Mouse (Mus musculus) frontal cortex, adult (tissue): Measurements from ENCODE around the gene Magea1.
"Not testable (repeated sequence)": the region's sequence is repeated elsewhere in the genome, so short reads cannot be mapped to it uniquely, and the experiment has no call there.

Source experiments
- ATAC-seq: cut with Nextera tagmentation; 2 replicates; pipeline ENCODE4 v1.9.2; 2017; ENCODE audit warnings: mild to moderate bottlenecking, moderate library complexity, mixed read lengths; ENCODE audit not compliant: low TSS enrichment

The Magea1 gene

GRCm38 (mm10) chrX:155089693-155090092, at the start of gene Magea1:
Magea1 (minus strand) TSS chrX:155089793.
- not testable (repeated sequence) for ATAC-seq

- not testable (repeated sequence) for ATAC-seq
These were observed 38.7 kb upstream of the Magea1 start, which contains the start of gene Cldn34b2 for GRCm38 (mm10) chrX:155128312-155128711. Cldn34b2 (minus strand) TSS chrX:155128412.

- peak; percentile 67 for ATAC-seq
These were observed 8.4 kb upstream of the Magea1 start for GRCm38 (mm10) chrX:155098024-155098423.

GRCm38 (mm10) chrX:155093566-155093965, 4.0 kb upstream of the Magea1 start, which contains the start of gene Magea2:
Magea2 (minus strand) TSS chrX:155093666.
- not testable (repeated sequence) for ATAC-seq

GRCm38 (mm10) chrX:155063045-155063444, 26.5 kb downstream of the Magea1 start, which contains the start of gene Magea5:
Magea5 (minus strand) TSS chrX:155063145.
- not testable (repeated sequence) for ATAC-seq
